Mouse (Mus musculus) kidney, adult 2 months (tissue): ENCODE results near the gene Arhgap29.

Experiments used
- CTCF ChIP-seq: fragments of 200-500 bp; conservative IDR thresholded peaks from 2 replicates; pipeline ENCODE4 v1.5.1; 2011; ENCODE audit warnings: low read depth, mild to moderate bottlenecking, control low read depth, low read length, moderate library complexity, mixed read lengths; ENCODE audit not compliant: insufficient read depth, insufficient read length
- POLR2A ChIP-seq: fragments of 200-500 bp; IDR thresholded peaks from one replicate; pipeline ENCODE4 v1.6.1; 2011; ENCODE audit warnings: low read depth, low read length, control low read depth

DNA sequence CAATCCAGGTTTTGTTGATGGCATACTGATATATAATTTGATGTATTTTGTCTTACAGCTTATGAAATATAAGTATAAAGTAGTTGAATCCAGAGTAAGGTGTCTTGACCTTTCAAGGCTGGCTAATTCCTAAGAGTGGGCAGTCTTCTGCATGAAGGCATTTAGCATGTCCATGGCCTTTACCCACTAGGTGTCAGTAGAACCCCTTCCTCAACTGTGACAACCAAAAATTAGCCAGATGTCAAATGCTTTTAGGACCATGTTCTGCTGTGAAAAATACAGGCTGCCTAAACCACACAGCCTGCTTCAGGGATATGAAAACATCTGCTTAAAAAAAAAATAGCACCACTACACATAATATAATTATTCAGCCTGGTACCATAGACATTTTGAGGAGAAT, 11.8 kb downstream of the Arhgap29 start:
- peak; percentile 52 for TF ChIP-seq CTCF
- TF ChIP-seq POLR2A = no peak
